Mouse (Mus musculus): ENCODE data around the gene Msrb2. TPM values are rescaled to one million over a fixed set of nuclear protein-coding genes. Genes with fewer than 3 reads are reported as not detected.
A peak's percentile ranks its signal among the peaks of the same experiment; 100 is the strongest.

Gene Msrb2
- polyA plus RNA-seq, 1 experiment from 2014 or later = 21.8 TPM

- peaks cover 9% of the 10 kb centered on the region; the same call in 1 of the 2 replicates for H3K4me1 ChIP-seq
- WGBS = 26% methylated on average over 3 of the region's 3 CpGs
- peak; percentile 35 for DNase-seq (ENCODE audit: low spot score)
- 0 out of 2 replicates have a peak, but pooled peaks cover under 1% of the 10 kb centered on the region for H3K9me3 ChIP-seq (replicated peaks)
- no peak overlapping the region for H3K27ac ChIP-seq
- no peaks in the 10 kb centered on the region for H3K36me3 ChIP-seq
- no peak overlapping the region for H3K4me3 ChIP-seq
- H3K27me3 ChIP-seq (ENCODE audit: low read depth, poor library complexity, severe bottlenecking) = no peaks in the 10 kb centered on the region
Measured at GRCm38 (mm10) chr2:19366426-19366825, 4.8 kb upstream of the Msrb2 start.

DNA sequence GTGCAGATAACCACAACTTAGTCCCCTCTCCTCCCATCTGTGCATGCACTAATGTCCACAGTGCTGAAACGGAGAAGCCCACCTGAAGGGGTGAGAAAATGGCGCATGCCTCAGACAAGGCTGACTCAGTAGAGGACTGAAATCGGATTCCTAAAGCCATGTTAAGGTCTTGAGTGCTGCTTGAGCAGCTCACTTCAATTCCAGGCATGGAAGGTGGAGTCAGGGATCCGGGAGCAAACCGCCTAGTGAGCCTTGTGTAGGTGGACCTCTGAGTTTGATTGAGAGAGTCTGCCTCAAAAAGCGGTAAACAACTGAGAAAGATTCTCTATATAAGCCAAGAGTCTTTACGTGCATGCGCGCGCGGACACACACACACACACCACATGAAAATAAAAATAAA is 4.1 kb upstream of the Msrb2 start:
- Histone ChIP-seq H3K27ac (no peak overlapping the region), H3K4me3 (no peak overlapping the region), H3K4me1 (peaks cover 12% of the 10 kb centered on the region), H3K9me3 (replicated peaks) (no peaks in the 10 kb centered on the region), H3K27me3 (ENCODE audit: low read depth, poor library complexity, severe bottlenecking) (no peaks in the 10 kb centered on the region), H3K36me3 (no peaks in the 10 kb centered on the region)
- no peak for DNase-seq (ENCODE audit: low spot score)
- 80% methylated on average over 11 of the region's 11 CpGs for WGBS

DNA sequence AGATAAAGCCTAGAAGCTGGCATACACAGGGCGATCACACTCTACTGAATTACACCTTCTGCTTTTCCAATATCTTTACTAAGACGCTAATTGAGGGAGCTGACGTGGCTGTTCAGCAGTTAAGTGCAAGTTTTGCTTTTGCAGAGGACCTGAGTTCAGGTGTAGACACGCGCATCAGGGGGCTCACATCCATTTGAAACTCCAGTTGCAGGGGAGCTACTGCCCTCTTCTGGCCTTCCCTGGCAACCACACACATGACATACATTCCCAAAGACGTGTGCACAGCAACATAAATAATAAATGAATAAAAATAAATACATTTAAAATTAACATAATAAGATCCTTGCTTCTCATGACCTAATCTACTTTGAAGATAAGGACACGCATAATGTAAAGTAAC is 2.5 kb downstream of the Msrb2 start:
- 91% methylated on average over 7 of the region's 7 CpGs for WGBS
- Histone ChIP-seq H3K4me1 (peaks cover 12% of the 10 kb centered on the region), H3K4me3 (no peak overlapping the region), H3K27me3 (ENCODE audit: low read depth, poor library complexity, severe bottlenecking) (no peaks in the 10 kb centered on the region), H3K27ac (no peak overlapping the region), H3K9me3 (replicated peaks) (no peaks in the 10 kb centered on the region), H3K36me3 (no peaks in the 10 kb centered on the region; the same call in 1 of the 2 replicates)
- DNase-seq (ENCODE audit: low spot score) = no peak

GRCm38 (mm10) chr2:19380446-19380950 is 9.3 kb downstream of the Msrb2 start:
- DNase-seq (ENCODE audit: low spot score) = no peak
- 66% methylated on average over 2 of the region's 2 CpGs for whole genome bisulfite sequencing
- H3K36me3 ChIP-seq = no peaks in the 10 kb centered on the region; the same call in 1 of the 2 replicates
- H3K9me3 ChIP-seq (replicated peaks) = no peaks in the 10 kb centered on the region
- H3K4me3 ChIP-seq = no peak overlapping the region
- H3K4me1 ChIP-seq = no peaks in the 10 kb centered on the region
- H3K27me3 ChIP-seq (ENCODE audit: low read depth, poor library complexity, severe bottlenecking) = no peaks in the 10 kb centered on the region
- H3K27ac ChIP-seq = no peak overlapping the region

DNA sequence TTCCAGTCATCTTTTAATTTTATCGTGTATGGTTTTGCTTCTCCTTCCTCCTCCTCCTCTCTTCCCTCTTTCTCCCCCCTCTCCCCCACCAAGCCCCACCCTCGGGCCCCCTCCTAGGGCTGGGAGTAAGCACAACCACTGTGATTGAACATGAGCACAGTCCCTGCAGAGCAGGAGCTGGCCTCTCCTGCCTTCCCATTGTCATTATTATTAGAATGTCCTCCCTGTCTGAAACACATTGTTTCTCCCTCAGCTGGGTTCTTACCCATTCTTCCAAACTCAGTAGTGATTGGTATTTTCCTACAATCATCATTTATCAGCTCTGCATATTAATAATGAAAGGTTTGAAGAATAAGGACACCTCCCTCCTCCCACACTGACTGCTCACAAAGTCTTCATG is 9.7 kb downstream of the Msrb2 start:
- Histone ChIP-seq H3K4me1 (no peaks in the 10 kb centered on the region), H3K4me3 (no peak overlapping the region), H3K36me3 (no peaks in the 10 kb centered on the region; the same call in 1 of the 2 replicates), H3K27me3 (ENCODE audit: low read depth, poor library complexity, severe bottlenecking) (no peaks in the 10 kb centered on the region), H3K9me3 (replicated peaks) (no peaks in the 10 kb centered on the region), H3K27ac (no peak overlapping the region)
- 53% methylated on average over 2 of the region's 2 CpGs for WGBS
- DNase-seq (ENCODE audit: low spot score) = no peak

- no peak overlapping the region for H3K4me3 ChIP-seq
- WGBS = 55% methylated on average over 1 of the region's 1 CpGs
- H3K4me1 ChIP-seq = no peaks in the 10 kb centered on the region
- H3K36me3 ChIP-seq = no peaks in the 10 kb centered on the region; the same call in 1 of the 2 replicates
- no peak for DNase-seq (ENCODE audit: low spot score)
- no peaks in the 10 kb centered on the region for H3K27me3 ChIP-seq (ENCODE audit: low read depth, poor library complexity, severe bottlenecking)
- no peak overlapping the region for H3K27ac ChIP-seq
- H3K9me3 ChIP-seq (replicated peaks) = no peaks in the 10 kb centered on the region
Measured at GRCm38 (mm10) chr2:19382206-19382605, 11.0 kb downstream of the Msrb2 start.

- Histone ChIP-seq H3K4me1 (no peaks in the 10 kb centered on the region), H3K4me3 (no peak overlapping the region), H3K27me3 (ENCODE audit: low read depth, poor library complexity, severe bottlenecking) (no peaks in the 10 kb centered on the region), H3K27ac (no peak overlapping the region), H3K9me3 (replicated peaks) (no peaks in the 10 kb centered on the region), H3K36me3 (no peaks in the 10 kb centered on the region; the same call in 1 of the 2 replicates)
- no peak for DNase-seq (ENCODE audit: low spot score)
- WGBS = 65% methylated on average over 4 of the region's 4 CpGs
Measured at GRCm38 (mm10) chr2:19383006-19383405, 11.8 kb downstream of the Msrb2 start.

- H3K27me3 ChIP-seq (ENCODE audit: low read depth, poor library complexity, severe bottlenecking) = no peaks in the 10 kb centered on the region
- H3K4me3 ChIP-seq = no peak overlapping the region
- H3K9me3 ChIP-seq (replicated peaks) = no peaks in the 10 kb centered on the region
- no peaks in the 10 kb centered on the region for H3K4me1 ChIP-seq
- no peaks in the 10 kb centered on the region for H3K36me3 ChIP-seq
- WGBS = 90% methylated on average over 5 of the region's 5 CpGs
- no peak for DNase-seq (ENCODE audit: low spot score)
- no peak overlapping the region for H3K27ac ChIP-seq
Measured at GRCm38 (mm10) chr2:19385772-19386171, 14.5 kb downstream of the Msrb2 start.

DNA sequence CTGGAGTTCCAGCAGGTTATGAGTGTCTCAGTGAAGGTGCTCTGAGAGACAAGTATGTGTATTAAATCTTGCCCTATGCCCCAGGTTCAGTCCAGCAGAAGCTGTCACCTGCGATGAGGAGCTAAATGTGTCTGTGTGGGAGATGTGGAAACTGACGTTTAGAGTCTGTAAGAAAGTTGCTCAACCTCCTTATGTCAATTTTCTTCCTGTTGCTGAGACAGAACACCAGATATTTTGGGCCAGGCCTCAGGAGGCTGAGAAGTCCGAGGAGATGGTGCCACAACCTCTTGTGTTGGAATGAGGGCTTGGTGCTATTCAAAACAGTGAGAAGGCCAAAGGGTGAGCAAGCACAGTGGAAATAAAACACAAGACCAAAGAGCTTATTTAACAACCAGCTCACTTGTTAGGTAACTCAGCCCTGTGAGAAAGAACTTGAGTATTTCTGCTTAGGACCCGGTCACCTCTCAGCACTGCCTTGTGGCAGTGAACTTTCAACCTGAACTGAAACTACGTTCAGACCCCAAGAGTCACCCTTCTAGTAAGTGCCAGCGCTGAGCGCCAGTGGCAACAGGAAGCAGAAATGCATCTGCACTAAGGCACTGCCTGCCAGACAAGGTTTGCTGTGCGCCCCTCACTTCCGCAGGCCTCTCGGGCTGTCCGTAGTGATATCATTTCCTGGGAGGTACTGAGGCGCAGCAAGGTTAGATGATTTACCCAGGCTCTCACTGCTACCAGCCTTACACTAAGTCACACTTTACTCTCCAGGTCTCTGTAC is 17.3 kb downstream of the Msrb2 start:
- DNase-seq (ENCODE audit: low spot score) = no peak
- Histone ChIP-seq H3K27ac (no peak overlapping the region), H3K27me3 (ENCODE audit: low read depth, poor library complexity, severe bottlenecking) (no peaks in the 10 kb centered on the region), H3K36me3 (no peaks in the 10 kb centered on the region), H3K4me3 (no peak overlapping the region), H3K9me3 (replicated peaks) (no peaks in the 10 kb centered on the region), H3K4me1 (no peaks in the 10 kb centered on the region)
- 88% methylated on average over 12 of the region's 12 CpGs for WGBS

DNA sequence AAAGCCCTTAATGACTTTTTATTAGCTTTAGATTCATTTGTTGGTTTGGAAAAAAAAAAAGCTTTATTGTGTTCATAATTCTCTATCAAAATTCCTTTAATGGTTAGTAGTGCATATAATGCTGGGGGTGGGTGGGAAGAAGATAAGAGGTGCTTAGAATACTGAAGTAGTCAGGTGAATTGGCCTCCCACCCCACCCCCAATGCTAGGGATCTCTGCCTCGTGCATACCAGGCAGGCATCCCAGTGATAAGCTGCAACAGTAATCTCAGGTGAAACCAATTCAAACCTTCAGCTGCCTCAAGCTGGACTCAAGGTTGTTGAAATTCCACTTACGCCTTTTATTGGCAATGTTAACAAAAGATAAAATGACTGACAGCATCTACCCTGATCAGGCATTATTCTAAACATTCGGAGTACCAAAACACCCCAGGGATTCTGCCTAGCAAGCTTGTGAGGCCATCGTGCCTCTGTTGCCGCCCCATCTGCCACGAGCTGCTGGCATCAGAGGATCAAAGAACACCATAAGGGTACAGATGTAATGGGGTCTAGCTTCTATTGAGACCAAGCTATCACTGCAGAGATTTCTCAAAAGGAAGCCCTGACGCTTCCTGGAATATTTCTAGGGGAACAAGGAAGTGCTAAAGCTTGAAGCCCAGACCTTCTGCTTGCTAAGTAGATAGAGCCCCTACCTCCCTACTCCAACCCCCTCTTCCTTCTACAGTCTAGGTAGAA is 19.3 kb downstream of the Msrb2 start:
- Histone ChIP-seq H3K4me1 (no peaks in the 10 kb centered on the region), H3K27ac (no peak overlapping the region), H3K27me3 (ENCODE audit: low read depth, poor library complexity, severe bottlenecking) (no peaks in the 10 kb centered on the region), H3K9me3 (replicated peaks) (no peaks in the 10 kb centered on the region), H3K36me3 (no peaks in the 10 kb centered on the region), H3K4me3 (no peak overlapping the region)
- no peak for DNase-seq (ENCODE audit: low spot score)
- WGBS = 66% methylated on average over 7 of the region's 7 CpGs

GRCm38 (mm10) chr2:19391649-19392048 is 20.4 kb downstream of the Msrb2 start:
- DNase-seq (ENCODE audit: low spot score) = no peak
- Histone ChIP-seq H3K27ac (no peak overlapping the region), H3K4me3 (no peak overlapping the region), H3K27me3 (ENCODE audit: low read depth, poor library complexity, severe bottlenecking) (no peaks in the 10 kb centered on the region), H3K9me3 (replicated peaks) (no peaks in the 10 kb centered on the region), H3K4me1 (no peaks in the 10 kb centered on the region), H3K36me3 (no peaks in the 10 kb centered on the region)
- WGBS = 85% methylated on average over 3 of the region's 3 CpGs

GRCm38 (mm10) chr2:19392793-19393192 is 21.6 kb downstream of the Msrb2 start:
- Histone ChIP-seq H3K36me3 (no peaks in the 10 kb centered on the region), H3K4me3 (no peak overlapping the region), H3K27me3 (ENCODE audit: low read depth, poor library complexity, severe bottlenecking) (no peaks in the 10 kb centered on the region), H3K4me1 (no peaks in the 10 kb centered on the region), H3K9me3 (replicated peaks) (no peaks in the 10 kb centered on the region), H3K27ac (no peak overlapping the region)
- DNase-seq (ENCODE audit: low spot score) = no peak
- WGBS = 41% methylated on average over 2 of the region's 2 CpGs

GRCm38 (mm10) chr2:19405409-19405808 is 34.2 kb downstream of the Msrb2 start:
- Histone ChIP-seq H3K27me3 (ENCODE audit: low read depth, poor library complexity, severe bottlenecking) (no peaks in the 10 kb centered on the region), H3K9me3 (replicated peaks) (no peaks in the 10 kb centered on the region), H3K4me1 (peaks cover 12% of the 10 kb centered on the region), H3K4me3 (no peak overlapping the region), H3K36me3 (no peaks in the 10 kb centered on the region), H3K27ac (no peak overlapping the region)
- WGBS = 93% methylated on average over 5 of the region's 5 CpGs
- DNase-seq (ENCODE audit: low spot score) = no peak

Measured in limb, embryonic 10.5 days (tissue).